Mouse (Mus musculus) WW6 (cell line): ENCODE data around the gene Ift122.

ENCODE experiments used
- DNase-seq: peaks from one replicate; pipeline ENCODE4 v3.0.0-alpha.2; 2013; ENCODE audit warnings: low read depth, low spot score

Ift122 gene

GRCm38 (mm10) chr6:115924829-115925228 lies 71.6 kb downstream of the Ift122 start:
- DNase-seq = no peak

GRCm38 (mm10) chr6:115926416-115926815 lies 73.1 kb downstream of the Ift122 start:
- no peak for DNase-seq

GRCm38 (mm10) chr6:115927292-115928242 lies 74.3 kb downstream of the Ift122 start:
- DNase-seq = no peak

- DNase-seq = no peak
Observed at GRCm38 (mm10) chr6:115930018-115930417, 76.7 kb downstream of the Ift122 start.

DNA sequence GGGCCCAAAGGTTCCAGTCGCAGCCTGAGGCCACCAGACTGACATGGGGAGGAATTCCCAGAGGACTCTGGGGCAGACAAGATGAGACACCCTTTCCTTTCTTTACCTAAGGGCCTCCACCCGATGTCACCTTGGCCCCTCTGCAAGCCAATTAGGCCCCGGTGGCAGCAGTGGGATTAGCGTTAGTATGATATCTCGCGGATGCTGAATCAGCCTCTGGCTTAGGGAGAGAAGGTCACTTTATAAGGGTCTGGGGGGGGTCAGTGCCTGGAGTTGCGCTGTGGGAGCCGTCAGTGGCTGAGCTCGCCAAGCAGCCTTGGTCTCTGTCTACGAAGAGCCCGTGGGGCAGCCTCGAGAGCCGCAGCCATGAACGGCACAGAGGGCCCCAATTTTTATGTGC lies 78.4 kb downstream of the Ift122 start, which contains the start of gene Rho:
TSS of gene Rho (plus strand) at position 110 of the 400 bp plus-strand sequence.
- no peak for DNase-seq

GRCm38 (mm10) chr6:115932391-115932790 lies 79.1 kb downstream of the Ift122 start:
- DNase-seq = no peak

DNA sequence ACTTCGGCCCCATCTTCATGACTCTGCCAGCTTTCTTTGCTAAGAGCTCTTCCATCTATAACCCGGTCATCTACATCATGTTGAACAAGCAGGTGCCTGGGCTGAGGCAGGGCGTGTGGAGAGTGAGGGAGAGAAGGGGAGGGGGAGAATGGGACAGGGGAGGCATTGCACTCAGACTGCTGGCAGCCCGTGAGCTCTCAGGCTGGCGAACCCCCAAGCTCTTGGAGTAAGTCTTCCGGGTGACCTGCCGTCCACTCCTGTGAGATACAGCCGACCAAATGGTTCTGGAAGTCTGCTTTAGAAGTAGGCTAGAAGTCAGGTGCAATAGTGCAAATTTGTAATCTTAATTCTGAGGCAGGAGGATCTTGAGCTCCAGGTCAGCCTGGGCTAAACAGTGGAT lies 82.3 kb downstream of the Ift122 start:
- no peak for DNase-seq

DNA sequence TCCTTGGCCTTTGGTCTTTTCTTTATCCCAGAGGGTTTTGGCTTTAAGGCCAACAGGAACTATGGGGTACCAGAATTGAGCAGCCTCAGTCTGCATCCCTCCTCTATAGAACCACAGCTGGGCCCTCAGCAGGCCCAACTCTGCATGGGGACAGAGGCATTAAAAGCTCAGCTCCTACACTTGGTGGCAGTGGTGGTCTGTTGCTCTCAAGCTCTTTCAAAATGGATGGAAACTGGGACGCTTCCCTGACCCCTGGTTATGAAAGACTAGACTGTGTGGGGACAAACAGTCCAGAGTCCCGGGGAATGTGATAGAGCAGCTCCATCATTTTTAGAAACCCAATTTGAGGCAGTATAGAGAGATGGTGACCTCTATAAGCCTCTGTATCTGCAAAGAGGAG lies 84.7 kb downstream of the Ift122 start:
- no peak for DNase-seq

DNA sequence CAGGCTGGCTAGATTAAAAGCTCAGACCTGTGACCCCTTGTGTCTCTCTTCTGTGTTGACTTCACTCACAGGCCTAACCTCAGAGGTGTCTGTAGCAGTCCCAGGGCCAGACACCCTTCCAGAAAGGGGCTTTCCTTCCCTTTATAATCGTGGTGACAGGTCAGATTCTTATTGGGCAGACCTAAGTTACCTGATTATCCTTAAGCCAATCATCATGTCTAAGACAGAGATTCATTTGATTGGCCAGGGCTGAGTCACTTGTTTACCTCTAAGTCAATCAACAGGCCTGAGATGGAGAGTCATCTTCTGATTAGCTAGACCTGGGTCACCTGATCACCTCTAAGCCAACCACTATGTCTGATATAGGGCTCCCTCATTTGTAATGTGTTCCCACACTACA lies 85.5 kb downstream of the Ift122 start:
- no peak for DNase-seq

GRCm38 (mm10) chr6:115940603-115941002 lies 87.3 kb downstream of the Ift122 start:
- DNase-seq = no peak

- no peak for DNase-seq
Observed at GRCm38 (mm10) chr6:115941128-115941527, 87.9 kb downstream of the Ift122 start.

DNA sequence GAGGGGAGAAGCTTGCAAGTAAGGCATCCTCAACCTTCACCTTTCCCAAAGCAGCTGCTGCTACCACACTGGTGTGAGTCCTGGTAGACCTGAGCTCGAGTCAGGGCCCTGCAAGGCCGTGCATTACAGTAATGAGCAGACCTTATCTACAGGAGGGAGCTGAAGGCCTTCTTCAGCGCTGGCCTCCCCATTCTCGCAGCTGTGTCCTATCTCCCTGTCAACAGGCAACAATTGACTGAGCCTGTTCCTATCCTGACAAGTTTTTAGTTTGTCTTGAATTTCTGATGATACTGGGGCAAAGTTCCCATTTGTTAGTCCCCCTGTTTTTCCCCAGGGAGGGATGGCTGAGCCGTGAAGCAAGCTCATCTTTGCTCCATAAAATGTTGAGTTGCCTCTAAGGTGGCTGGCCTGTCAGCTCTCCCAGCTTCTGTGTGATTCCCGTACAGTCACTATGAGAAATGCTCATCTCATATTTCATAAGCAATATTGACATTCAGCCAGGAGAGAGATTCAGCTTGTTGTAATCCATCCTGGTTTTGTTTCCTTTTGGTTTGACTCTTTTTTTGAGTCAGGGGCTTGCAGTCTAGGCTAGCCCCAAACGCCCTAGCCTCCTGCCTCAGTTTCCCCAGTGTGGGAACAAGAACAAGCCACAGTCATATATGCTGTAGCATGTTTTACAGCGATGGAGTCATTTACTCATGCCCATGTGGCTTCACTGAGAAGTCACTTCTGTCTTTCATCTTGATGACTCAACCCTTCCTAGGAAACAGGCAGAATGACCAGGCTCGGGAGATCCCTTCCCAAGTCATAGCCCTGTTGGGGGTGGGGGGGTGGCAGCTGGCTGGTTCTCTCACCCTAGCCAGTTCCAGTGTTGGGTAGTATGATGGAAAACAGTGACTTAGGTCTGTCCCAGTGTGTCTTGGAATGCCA lies 90.5 kb downstream of the Ift122 start:
- DNase-seq = no peak

DNA sequence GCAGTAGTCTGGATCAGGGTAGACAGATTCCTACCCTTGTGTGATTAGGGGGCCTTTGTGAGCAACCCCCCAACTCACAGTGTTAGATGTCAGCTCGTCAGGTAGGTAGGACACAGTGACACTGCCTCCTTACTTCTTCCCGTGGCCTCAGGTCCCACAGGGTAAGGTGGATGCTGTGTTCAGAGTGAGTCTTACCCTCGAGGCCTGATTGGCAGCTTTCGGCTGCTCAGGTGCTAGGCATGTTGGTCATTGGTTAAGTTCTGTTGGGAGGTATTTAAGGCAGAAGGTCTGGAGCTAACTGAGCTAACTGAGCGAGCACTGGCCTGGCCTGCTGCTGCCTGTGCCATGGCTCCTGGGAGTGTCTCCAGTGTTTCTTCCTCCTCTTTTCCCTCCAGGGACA lies 91.4 kb downstream of the Ift122 start, which contains the start of gene H1foo:
TSS of gene H1foo (plus strand) at position 301 of the 400 bp plus-strand sequence.
- no peak for DNase-seq

DNA sequence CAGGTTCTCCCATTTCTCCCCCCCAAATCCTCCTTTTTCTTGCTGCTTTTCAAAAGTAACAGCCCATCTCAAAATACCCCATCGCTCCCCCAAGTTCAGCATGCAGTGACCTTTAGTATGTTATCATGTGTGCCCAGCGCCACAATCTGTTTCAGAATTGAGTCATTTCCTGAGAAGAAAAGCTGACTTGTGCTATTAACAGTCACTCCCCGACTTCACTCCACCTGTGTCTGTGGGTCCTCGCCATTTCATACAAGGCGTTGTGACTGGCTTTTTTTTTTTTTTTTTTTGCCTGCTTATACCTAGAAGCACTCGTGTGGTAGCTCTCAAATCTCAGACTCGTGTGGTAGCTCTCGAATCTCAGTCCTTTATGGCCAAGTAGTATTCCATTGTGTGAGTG lies 92.4 kb downstream of the Ift122 start:
- DNase-seq = no peak

- no peak for DNase-seq
Observed at GRCm38 (mm10) chr6:115946389-115946788, 93.1 kb downstream of the Ift122 start.

DNA sequence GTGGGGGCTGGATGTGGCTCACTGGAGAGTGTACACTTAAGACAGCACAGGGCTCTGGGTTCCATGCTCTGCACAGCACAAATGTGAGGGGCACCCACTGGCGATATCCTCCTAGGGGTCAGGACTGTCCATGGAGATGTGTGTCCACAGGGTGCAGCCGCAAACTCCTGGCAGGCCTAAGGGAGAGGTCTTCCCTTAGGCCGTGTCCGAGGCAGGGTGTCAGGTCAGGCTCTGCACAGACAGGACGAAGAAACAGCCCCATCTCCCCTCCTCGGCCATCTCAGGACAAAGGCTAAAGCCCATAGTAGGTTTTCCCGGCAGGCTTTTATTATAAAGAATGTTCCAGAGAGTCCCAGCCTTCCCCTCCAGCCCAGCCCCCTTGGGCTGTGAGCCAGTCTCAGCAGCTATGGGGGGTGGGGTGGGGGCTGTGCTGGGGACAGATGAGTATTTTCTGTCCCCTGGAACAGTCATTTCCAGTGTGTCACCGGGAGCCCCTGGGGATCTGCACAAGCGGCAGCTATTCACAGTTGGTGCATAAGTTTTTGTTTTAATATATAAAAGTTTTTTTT lies 101.3 kb downstream of the Ift122 start:
- DNase-seq = no peak

DNA sequence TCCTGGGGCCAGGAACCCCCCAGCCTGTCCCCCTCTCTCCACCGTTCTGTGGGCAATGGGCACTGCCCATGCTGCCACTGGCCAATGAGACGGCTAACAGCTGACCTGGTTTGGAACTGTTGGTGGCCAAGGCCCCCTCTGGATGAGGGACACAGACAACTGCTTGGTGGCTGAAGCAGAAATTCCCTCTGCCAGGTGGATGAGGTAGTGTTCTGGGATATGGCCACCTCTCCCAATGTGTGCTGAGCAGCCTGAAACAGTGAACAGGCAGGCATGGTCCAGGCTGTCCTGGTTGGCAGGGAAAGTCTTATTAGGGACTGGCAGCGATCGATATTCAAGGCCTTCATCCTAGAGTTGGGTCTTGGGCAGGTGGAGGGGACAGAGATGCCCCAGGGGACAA lies 101.9 kb downstream of the Ift122 start:
- no peak for DNase-seq

GRCm38 (mm10) chr6:115955664-115956063 lies 102.4 kb downstream of the Ift122 start:
- no peak for DNase-seq

GRCm38 (mm10) chr6:115956418-115956921 lies 103.2 kb downstream of the Ift122 start:
- DNase-seq = no peak

- no peak for DNase-seq
Observed at GRCm38 (mm10) chr6:115956922-115957601, 103.8 kb downstream of the Ift122 start.

DNA sequence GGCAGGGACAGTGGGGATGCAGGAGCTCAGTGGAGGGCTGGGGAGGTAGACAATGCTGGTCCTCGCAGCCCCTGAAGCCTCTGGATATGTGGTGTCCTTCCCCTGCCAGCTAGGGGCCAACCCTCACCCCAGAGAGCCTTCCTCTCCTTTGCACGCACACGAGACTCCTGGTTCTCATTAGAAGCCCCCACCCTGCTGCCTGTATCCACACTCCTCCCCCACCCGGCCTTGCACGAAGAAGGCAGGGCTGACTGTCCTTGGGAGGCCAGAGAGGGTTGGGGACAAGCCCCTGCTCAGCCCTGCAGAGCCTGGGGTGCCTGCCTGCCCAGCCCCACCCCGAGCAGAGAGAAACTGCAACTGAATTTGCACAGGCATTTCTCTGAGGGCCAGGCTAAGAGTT lies 104.4 kb downstream of the Ift122 start:
- DNase-seq = no peak
